ENCODE assay signal across 9 mouse cellular contexts in the genomic region with DNA sequence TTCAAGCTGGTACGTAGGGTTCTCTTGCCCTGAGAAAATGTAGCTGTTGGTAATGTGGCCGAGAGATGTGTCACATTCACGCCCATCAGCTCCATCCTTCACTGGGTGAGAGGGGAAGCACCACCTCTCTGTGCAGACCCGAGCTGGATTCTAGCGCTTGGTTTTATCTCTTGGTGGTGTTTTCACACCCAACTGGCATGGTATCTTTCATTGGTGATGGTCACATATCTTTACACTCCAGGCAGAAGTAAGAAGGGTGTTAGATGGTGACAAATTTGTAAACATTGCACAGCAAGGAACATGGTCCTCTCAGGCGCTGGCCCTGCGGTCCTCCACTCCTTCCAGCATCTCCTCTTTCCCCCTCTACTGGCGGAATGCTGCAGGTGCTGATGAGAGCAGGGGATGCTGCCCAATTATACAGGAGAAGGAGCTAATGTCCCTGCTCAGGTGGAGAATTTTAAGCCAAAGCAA. TPM values are rescaled to one million over a fixed set of nuclear protein-coding genes. Genes with fewer than 3 reads are reported as not detected.
DNase-seq lines count a peak whose midpoint lies in the region; ATAC-seq and TF ChIP-seq lines count a peak whose summit lies in the region.
"Had no signal": no experiment of that assay in that cellular context is flagged by ENCODE, and none has a peak within 500 bp of the region (broad histone marks: within the 10 kb centered on the region; RNA-seq: fewer than 3 reads in every experiment).

No protein-coding gene starts in this region.

- no peaks in the 10 kb centered on the region for H3K4me1 ChIP-seq in E14TG2a.4 (replicated peaks; ENCODE audit: low read depth, low read length)
- peaks cover 9% of the 10 kb centered on the region; the same call in 1 of the 2 replicates for H3K4me1 ChIP-seq in hindbrain, postnatal 0 days (ENCODE audit: insufficient read depth, low read length)
- peaks cover 19% of the 10 kb centered on the region for H3K4me1 ChIP-seq in midbrain, embryonic 13.5 days (replicated peaks)
- H3K4me1 ChIP-seq in kidney, embryonic 15.5 days: no peaks in the 10 kb centered on the region; the same call in none of the 2 replicates
- H3K4me1 ChIP-seq: limb, embryonic 15.5 days had no signal

- no peaks in the 10 kb centered on the region for H3K27me3 ChIP-seq in E14TG2a.4 (ENCODE audit: insufficient read depth, low read length)
- H3K27me3 ChIP-seq in hindbrain, postnatal 0 days (ENCODE audit: insufficient read depth, low read length): no peaks in the 10 kb centered on the region
- no peaks in the 10 kb centered on the region for H3K27me3 ChIP-seq in midbrain, embryonic 13.5 days
- H3K27me3 ChIP-seq in kidney, embryonic 15.5 days: no peaks in the 10 kb centered on the region
- H3K27me3 ChIP-seq: limb, embryonic 15.5 days had no signal

- H3K9me3 ChIP-seq in E14TG2a.4 (ENCODE audit: low read length): no peaks in the 10 kb centered on the region
- H3K9me3 ChIP-seq in hindbrain, postnatal 0 days (ENCODE audit: low read length): no peaks in the 10 kb centered on the region
- H3K9me3 ChIP-seq in midbrain, embryonic 13.5 days: no peaks in the 10 kb centered on the region
- H3K9me3 ChIP-seq in kidney, embryonic 15.5 days (replicated peaks): no peaks in the 10 kb centered on the region
- H3K9me3 ChIP-seq: limb, embryonic 15.5 days had no signal

- H3K4me3 ChIP-seq in E14TG2a.4 (replicated peaks; ENCODE audit: low read length): no peak overlapping the region
- no peak overlapping the region for H3K4me3 ChIP-seq in hindbrain, postnatal 0 days (ENCODE audit: low read length)
- no peak overlapping the region for H3K4me3 ChIP-seq in midbrain, embryonic 13.5 days (replicated peaks)
- H3K4me3 ChIP-seq in kidney, embryonic 15.5 days (replicated peaks): no peak overlapping the region
- H3K4me3 ChIP-seq: limb, embryonic 15.5 days had no signal

- intact Hi-C loops in heart, postnatal 36 days (cut with DNase I): no loop called here

- no peak overlapping the region for H3K4me2 ChIP-seq in hindbrain, postnatal 0 days (ENCODE audit: low read depth, low read length)
- H3K4me2 ChIP-seq in midbrain, embryonic 13.5 days (replicated peaks): no peak overlapping the region
- H3K4me2 ChIP-seq in kidney, embryonic 15.5 days: no peak overlapping the region
- H3K4me2 ChIP-seq: limb, embryonic 15.5 days had no signal

- no peak overlapping the region for H3K9ac ChIP-seq in hindbrain, postnatal 0 days (replicated peaks; ENCODE audit: low read length)
- H3K9ac ChIP-seq in midbrain, embryonic 13.5 days (replicated peaks): no peak overlapping the region
- H3K9ac ChIP-seq in kidney, embryonic 15.5 days: no peak overlapping the region
- H3K9ac ChIP-seq: limb, embryonic 15.5 days had no signal

- peaks cover 27% of the 10 kb centered on the region for H3K36me3 ChIP-seq in E14TG2a.4 (ENCODE audit: insufficient read depth, low read length)
- H3K36me3 ChIP-seq in hindbrain, postnatal 0 days (ENCODE audit: insufficient read depth, low read length): 0 out of 2 replicates have a peak, but pooled peaks cover under 1% of the 10 kb centered on the region
- H3K36me3 ChIP-seq in midbrain, embryonic 13.5 days: peaks cover 15% of the 10 kb centered on the region
- peaks cover 14% of the 10 kb centered on the region for H3K36me3 ChIP-seq in kidney, embryonic 15.5 days
- H3K36me3 ChIP-seq: limb, embryonic 15.5 days had no signal

- peak; percentile 60; the same call in 1 of the 2 replicates for ATAC-seq in hindbrain, postnatal 0 days
- ATAC-seq in midbrain, embryonic 13.5 days: peak; percentile 53; the same call in 1 of the 2 replicates
- ATAC-seq in kidney, embryonic 15.5 days (replicated peaks; ENCODE audit: low FRiP score): no peak

- H3K27ac ChIP-seq in hindbrain, postnatal 0 days: no peak overlapping the region
- no peak overlapping the region for H3K27ac ChIP-seq in midbrain, embryonic 13.5 days
- H3K27ac ChIP-seq in kidney, embryonic 15.5 days: no peak overlapping the region
- H3K27ac ChIP-seq: limb, embryonic 15.5 days had no signal

- WGBS in hindbrain, postnatal 0 days: 69% methylated on average over 8 of the region's 8 CpGs
- 74% methylated on average over 8 of the region's 8 CpGs for WGBS in midbrain, embryonic 13.5 days
- WGBS in kidney, embryonic 15.5 days: 75% methylated on average over 8 of the region's 8 CpGs

- peak; percentile 28 for DNase-seq in heart, adult 8-10 months (ENCODE audit: low spot score)
- DNase-seq in heart, postnatal 36 days: no peak
- peak; percentile 29 for DNase-seq in c-Kit-positive CD71-negative TER-119-negative erythroid progenitor cells, embryonic 14.5 days (ENCODE audit: low read depth)
- DNase-seq in hindbrain, postnatal 0 days (ENCODE audit: low spot score): peak; percentile 67
- no peak for DNase-seq in yolk sac, embryonic 10.5 days (ENCODE audit: low spot score)

- TF ChIP-seq CTCF in E14TG2a.4 (conservative IDR thresholded peaks at IDR 0.05; ENCODE audit: low read length): peak; percentile 58
- TF ChIP-seq CTCF in hindbrain, postnatal 0 days (IDR thresholded peaks at IDR 0.05; ENCODE audit: low read depth): peak; percentile 75

RNA-seq across cellular contexts. Expression of a gene that starts 44.7 kb away (rescaled TPM):
- total RNA-seq in heart, adult 8-10 months (2022): 10 to 100 TPM; 75.2 to 81.7 (median 75.7) TPM
- total RNA-seq in heart, postnatal 36 days (2021): 10 to 100 TPM; 71.9 to 90.8 TPM
- 15.7 and 18.9 TPM in 2 replicates for total RNA-seq in hindbrain, postnatal 0 days (2014; rRNA removed)
- polyA plus RNA-seq in hindbrain, postnatal 0 days (2015; fragmentation: Nextera tagmentation; extraction: Ambion mirVana): 6.4 and 6.6 TPM in 2 replicates
- 12.3 and 14.1 TPM in 2 replicates for polyA plus RNA-seq in midbrain, embryonic 13.5 days (2015; fragmentation: Nextera tagmentation; extraction: Ambion mirVana)
- polyA plus RNA-seq in kidney, embryonic 15.5 days (2015; fragmentation: Nextera tagmentation; extraction: Ambion mirVana): 62.1 and 65.3 TPM in 2 replicates

Comparison
In these comparisons a context has a peak if more than half of its experiments do, and no peak if none do; other contexts are left out.
1. DNase-seq: peak in heart, adult 8-10 months (single experiment), c-Kit-positive CD71-negative TER-119-negative erythroid progenitor cells, embryonic 14.5 days (single experiment) and hindbrain, postnatal 0 days (single experiment); none in heart, postnatal 36 days (0 of 2) and yolk sac, embryonic 10.5 days (single experiment).